Mouse (Mus musculus) intestine, postnatal 0 days (tissue): ENCODE data around the gene Kcnh1. TPM values are rescaled to one million over a fixed set of nuclear protein-coding genes. Genes with fewer than 3 reads are reported as not detected.
A peak's percentile ranks its signal among the peaks of the same experiment; 100 is the strongest.

Experiments
- ATAC-seq: fragments of 200-750 bp; cut with Nextera tagmentation; 2 replicates; pipeline ENCODE4 v1.8.0; 2017; ENCODE audit warnings: mild to moderate bottlenecking, moderate TSS enrichment, moderate library complexity
- H3K27ac ChIP-seq: fragments of 300-500 bp; sonication (generic); 2 replicates; pipeline ENCODE4 v1.5.1; 2014; ENCODE audit warnings: mild to moderate bottlenecking, low read depth, low read length, moderate library complexity
- H3K27me3 ChIP-seq: fragments of 300-500 bp; sonication (generic); replicated peaks from 2 replicates; pipeline ENCODE4 v1.6.1; 2014; ENCODE audit warnings: low read length, mixed read lengths; ENCODE audit not compliant: control insufficient read depth, insufficient read depth
- H3K36me3 ChIP-seq: fragments of 300-500 bp; sonication (generic); 2 replicates; pipeline ENCODE4 v1.6.1; 2014; ENCODE audit warnings: mild to moderate bottlenecking, moderate library complexity; ENCODE audit not compliant: control insufficient read depth, insufficient read depth
- H3K4me1 ChIP-seq: fragments of 300-500 bp; sonication (generic); replicated peaks from 2 replicates; pipeline ENCODE4 v1.6.1; 2014; ENCODE audit warnings: antibody characterized with exemption, low read length, mixed read lengths; ENCODE audit not compliant: control insufficient read depth, insufficient read depth
- H3K4me2 ChIP-seq: fragments of 300-500 bp; sonication (generic); replicated peaks from 2 replicates; pipeline ENCODE4 v1.6.1; 2014; ENCODE audit warnings: low read depth, mild to moderate bottlenecking, moderate library complexity
- H3K4me3 ChIP-seq: fragments of 300-500 bp; sonication (generic); 2 replicates; pipeline ENCODE4 v1.5.1; 2014; ENCODE audit warnings: low read depth, low read length
- H3K9ac ChIP-seq: fragments of 300-500 bp; sonication (generic); 2 replicates; pipeline ENCODE4 v1.6.1; 2014; ENCODE audit warnings: mild to moderate bottlenecking, low read depth, low read length
- H3K9me3 ChIP-seq: fragments of 300-500 bp; sonication (generic); 2 replicates; pipeline ENCODE4 v1.6.1; 2016; ENCODE audit warnings: mixed run types; ENCODE audit not compliant: control insufficient read depth
- CTCF ChIP-seq: sonication (generic); IDR thresholded peaks from 2 replicates; pipeline ENCODE4 v1.5.1; 2016; ENCODE audit warnings: low read depth, mild to moderate bottlenecking, control low read depth, antibody characterized with exemption, moderate library complexity
- WGBS: fragments of 180-500 bp; shearing (Covaris S2); extraction: QIAGEN DNeasy Blood & Tissue Kit; methylation state at CpG from one replicate; pipeline ENCODE4 v1.1.7; 2014; 5-methylcytosine and 5-hydroxymethylcytosine counted together
- polyA plus RNA-seq: library from polyadenylated mRNA; unstranded; fragments of >200 nt; fragmentation: Nextera tagmentation; extraction: Ambion mirVana; gene quantifications from 2 replicates; pipeline ENCODE4 v1.2.1, GENCODE M21; 2015

The Kcnh1 gene
- polyA plus RNA-seq, 1 experiment from 2014 or later, result 0.69 TPM

- Histone ChIP-seq H3K36me3 (no peaks in the 10 kb centered on the region), H3K4me3 (no peak overlapping the region), H3K9ac (no peak overlapping the region), H3K4me1 (no peaks in the 10 kb centered on the region; the same call in 1 of the 2 replicates), H3K9me3 (no peaks in the 10 kb centered on the region), H3K27ac (no peak overlapping the region), H3K27me3 (no peaks in the 10 kb centered on the region), H3K4me2 (no peak overlapping the region)
- no peak for TF ChIP-seq CTCF
- no peak for ATAC-seq
Observed at GRCm38 (mm10) chr1:192307055-192307454, 116.5 kb downstream of the Kcnh1 start.

- no peak overlapping the region for H3K4me2 ChIP-seq
- peak overlapping the region; percentile 86 for H3K27ac ChIP-seq
- no peak for TF ChIP-seq CTCF
- no peaks in the 10 kb centered on the region for H3K27me3 ChIP-seq
- ATAC-seq, result peak; percentile 95
- no peak overlapping the region for H3K4me3 ChIP-seq
- no peaks in the 10 kb centered on the region for H3K36me3 ChIP-seq
- H3K4me1 ChIP-seq, result peaks cover 9% of the 10 kb centered on the region
- no peaks in the 10 kb centered on the region for H3K9me3 ChIP-seq
- H3K9ac ChIP-seq, result no peak overlapping the region
Observed at GRCm38 (mm10) chr1:192311298-192311697, 120.7 kb downstream of the Kcnh1 start.

- Histone ChIP-seq H3K36me3 (no peaks in the 10 kb centered on the region), H3K27ac (peak overlapping the region; percentile 86), H3K4me1 (peaks cover 9% of the 10 kb centered on the region), H3K9ac (no peak overlapping the region), H3K27me3 (no peaks in the 10 kb centered on the region), H3K4me2 (peak overlapping the region; percentile 18; the same call in 1 of the 2 replicates), H3K4me3 (no peak overlapping the region), H3K9me3 (no peaks in the 10 kb centered on the region)
- WGBS, result 30% methylated on average over 6 of the region's 6 CpGs
- ATAC-seq, result peak; percentile 60
- TF ChIP-seq CTCF, result peak; percentile 19
Observed at GRCm38 (mm10) chr1:192311851-192312438, 121.4 kb downstream of the Kcnh1 start.

GRCm38 (mm10) chr1:192312446-192312845, 121.9 kb downstream of the Kcnh1 start:
- Histone ChIP-seq H3K27ac (no peak overlapping the region), H3K27me3 (no peaks in the 10 kb centered on the region), H3K36me3 (no peaks in the 10 kb centered on the region), H3K4me3 (no peak overlapping the region), H3K4me2 (no peak overlapping the region), H3K4me1 (peaks cover 9% of the 10 kb centered on the region), H3K9me3 (no peaks in the 10 kb centered on the region), H3K9ac (no peak overlapping the region)
- ATAC-seq, result no peak
- 27% methylated on average over 4 of the region's 4 CpGs for WGBS
- no peak for TF ChIP-seq CTCF

- no peaks in the 10 kb centered on the region for H3K9me3 ChIP-seq
- H3K27ac ChIP-seq, result no peak overlapping the region
- no peaks in the 10 kb centered on the region for H3K27me3 ChIP-seq
- H3K9ac ChIP-seq, result no peak overlapping the region
- 76% methylated on average over 4 of the region's 4 CpGs for WGBS
- no peak overlapping the region for H3K4me2 ChIP-seq
- ATAC-seq, result no peak
- no peak for TF ChIP-seq CTCF
- H3K4me1 ChIP-seq, result peaks cover 9% of the 10 kb centered on the region
- no peak overlapping the region for H3K4me3 ChIP-seq
- no peaks in the 10 kb centered on the region for H3K36me3 ChIP-seq
Observed at GRCm38 (mm10) chr1:192312998-192313397, 122.4 kb downstream of the Kcnh1 start.

- Histone ChIP-seq H3K4me2 (no peak overlapping the region), H3K9ac (no peak overlapping the region), H3K4me1 (peaks cover 9% of the 10 kb centered on the region; the same call in 1 of the 2 replicates), H3K4me3 (no peak overlapping the region), H3K9me3 (no peaks in the 10 kb centered on the region), H3K27ac (no peak overlapping the region), H3K27me3 (no peaks in the 10 kb centered on the region), H3K36me3 (no peaks in the 10 kb centered on the region)
- 50% methylated on average over 7 of the region's 7 CpGs for WGBS
- no peak for TF ChIP-seq CTCF
- no peak for ATAC-seq
Observed at GRCm38 (mm10) chr1:192313571-192313972, 123.0 kb downstream of the Kcnh1 start.
